Mouse (Mus musculus) thymus, adult 2 months (tissue): ENCODE measurements around the gene Mapkapk2.

Experiments used
- CTCF ChIP-seq: fragments of 200-500 bp; IDR thresholded peaks from 2 replicates; pipeline ENCODE4 v1.5.1; 2012; ENCODE audit warnings: mild to moderate bottlenecking, control low read depth, low read length, moderate library complexity, borderline replicate concordance; ENCODE audit not compliant: control insufficient read depth, poor library complexity, insufficient read depth; ENCODE audit errors: extremely low read depth
- POLR2A ChIP-seq: fragments of 200-500 bp; IDR thresholded peaks from 2 replicates; pipeline ENCODE4 v1.6.1; 2012; ENCODE audit warnings: mild to moderate bottlenecking, low read length, control low read depth, moderate library complexity; ENCODE audit not compliant: control insufficient read depth, poor library complexity, insufficient read depth; ENCODE audit errors: extremely low read depth

- no peak for TF ChIP-seq CTCF
- no peak for TF ChIP-seq POLR2A
These were observed 58.1 kb downstream of the Mapkapk2 start for GRCm38 (mm10) chr1:131039479-131039878.
